Mouse (Mus musculus): Measurements from ENCODE around the gene Gm10392. TPM values are rescaled to one million over a fixed set of nuclear protein-coding genes. Genes with fewer than 3 reads are reported as not detected.

Gm10392 gene
- polyA plus RNA-seq, 1 experiment from 2014 or later, result 0.10 TPM

GRCm38 (mm10) chr11:77494344-77494676, 24.7 kb downstream of the Gm10392 start:
- Histone ChIP-seq H3K4me1 (ENCODE audit: control insufficient read depth, insufficient read depth, low read length) (peaks cover 67% of the 10 kb centered on the region), H3K4me2 (ENCODE audit: low read depth, low read length) (peak overlapping the region; percentile 63), H3K27ac (ENCODE audit: low read length) (peak overlapping the region; percentile 92), H3K9me3 (ENCODE audit: control insufficient read depth, low read length) (no peaks in the 10 kb centered on the region), H3K4me3 (ENCODE audit: low read length) (peak overlapping the region; percentile 98), H3K9ac (ENCODE audit: low read depth, low read length) (peak overlapping the region; percentile 93), H3K36me3 (ENCODE audit: control insufficient read depth, insufficient read depth, low read length) (0 out of 2 replicates have a peak, but pooled peaks cover 1% of the 10 kb centered on the region), H3K27me3 (replicated peaks; ENCODE audit: control insufficient read depth, insufficient read depth, low read length) (no peaks in the 10 kb centered on the region)
- whole genome bisulfite sequencing, result 20% methylated on average over 4 of the region's 4 CpGs
- ATAC-seq, result no peak

GRCm38 (mm10) chr11:77493512-77494343, 25.3 kb downstream of the Gm10392 start, which contains the start of gene Git1:
Gene Git1 (plus strand): TSS chr11:77493562.
- no peaks in the 10 kb centered on the region for H3K27me3 ChIP-seq (replicated peaks; ENCODE audit: control insufficient read depth, insufficient read depth, low read length)
- H3K36me3 ChIP-seq (ENCODE audit: control insufficient read depth, insufficient read depth, low read length), result no peaks in the 10 kb centered on the region
- H3K4me3 ChIP-seq (ENCODE audit: low read length), result peak within 1 kb of the TSS; percentile 98
- ATAC-seq, result 0 out of 2 replicates have a peak, but pooled peaks have one; percentile 2
- 1% methylated on average over 74 of the region's 74 CpGs for WGBS
- peak within 1 kb of the TSS; percentile 93 for H3K9ac ChIP-seq (ENCODE audit: low read depth, low read length)
- no peaks in the 10 kb centered on the region for H3K9me3 ChIP-seq (ENCODE audit: control insufficient read depth, low read length)
- peaks cover 72% of the 10 kb centered on the region for H3K4me1 ChIP-seq (ENCODE audit: control insufficient read depth, insufficient read depth, low read length)
- peak within 1 kb of the TSS; percentile 92 for H3K27ac ChIP-seq (ENCODE audit: low read length)
- H3K4me2 ChIP-seq (ENCODE audit: low read depth, low read length), result peak within 1 kb of the TSS; percentile 93

GRCm38 (mm10) chr11:77492911-77493332, 26.1 kb downstream of the Gm10392 start:
- no peaks in the 10 kb centered on the region for H3K9me3 ChIP-seq (ENCODE audit: control insufficient read depth, low read length)
- no peaks in the 10 kb centered on the region for H3K36me3 ChIP-seq (ENCODE audit: control insufficient read depth, insufficient read depth, low read length)
- H3K4me3 ChIP-seq (ENCODE audit: low read length), result peak overlapping the region; percentile 98
- under 1% methylated on average over 32 of the region's 32 CpGs for WGBS
- H3K4me1 ChIP-seq (ENCODE audit: control insufficient read depth, insufficient read depth, low read length), result peaks cover 67% of the 10 kb centered on the region
- H3K27me3 ChIP-seq (replicated peaks; ENCODE audit: control insufficient read depth, insufficient read depth, low read length), result no peaks in the 10 kb centered on the region
- peak; percentile 78 for ATAC-seq
- peak overlapping the region; percentile 92 for H3K27ac ChIP-seq (ENCODE audit: low read length)
- H3K4me2 ChIP-seq (ENCODE audit: low read depth, low read length), result peak overlapping the region; percentile 93
- peak overlapping the region; percentile 93 for H3K9ac ChIP-seq (ENCODE audit: low read depth, low read length)

- no peak for ATAC-seq
- H3K27me3 ChIP-seq (replicated peaks; ENCODE audit: control insufficient read depth, insufficient read depth, low read length), result no peaks in the 10 kb centered on the region
- peak overlapping the region; percentile 93 for H3K9ac ChIP-seq (ENCODE audit: low read depth, low read length)
- H3K4me3 ChIP-seq (ENCODE audit: low read length), result peak overlapping the region; percentile 98
- no peaks in the 10 kb centered on the region for H3K9me3 ChIP-seq (ENCODE audit: control insufficient read depth, low read length)
- no peaks in the 10 kb centered on the region for H3K36me3 ChIP-seq (ENCODE audit: control insufficient read depth, insufficient read depth, low read length)
- H3K4me1 ChIP-seq (ENCODE audit: control insufficient read depth, insufficient read depth, low read length), result peaks cover 67% of the 10 kb centered on the region
- peak overlapping the region; percentile 93 for H3K4me2 ChIP-seq (ENCODE audit: low read depth, low read length)
- under 1% methylated on average over 14 of the region's 18 CpGs for WGBS
- peak overlapping the region; percentile 92 for H3K27ac ChIP-seq (ENCODE audit: low read length)
These were observed 26.6 kb downstream of the Gm10392 start for GRCm38 (mm10) chr11:77492311-77492871.

- ATAC-seq, result peak; percentile 50
- H3K9ac ChIP-seq (ENCODE audit: low read depth, low read length), result peak overlapping the region; percentile 93
- WGBS, result under 1% methylated on average over 23 of the region's 23 CpGs
These were observed 27.3 kb downstream of the Gm10392 start for GRCm38 (mm10) chr11:77491502-77492291.

GRCm38 (mm10) chr11:77491123-77491501, 27.9 kb downstream of the Gm10392 start:
- Histone ChIP-seq H3K9me3 (ENCODE audit: control insufficient read depth, low read length) (no peaks in the 10 kb centered on the region), H3K27ac (ENCODE audit: low read length) (peak overlapping the region; percentile 92), H3K4me3 (ENCODE audit: low read length) (peak overlapping the region; percentile 98), H3K27me3 (replicated peaks; ENCODE audit: control insufficient read depth, insufficient read depth, low read length) (no peaks in the 10 kb centered on the region), H3K9ac (ENCODE audit: low read depth, low read length) (peak overlapping the region; percentile 64), H3K4me1 (ENCODE audit: control insufficient read depth, insufficient read depth, low read length) (peaks cover 59% of the 10 kb centered on the region), H3K4me2 (ENCODE audit: low read depth, low read length) (peak overlapping the region; percentile 93), H3K36me3 (ENCODE audit: control insufficient read depth, insufficient read depth, low read length) (no peaks in the 10 kb centered on the region)
- WGBS, result 0% methylated on average over 13 of the region's 13 CpGs
- peak; percentile 60 for ATAC-seq

More at GRCm38 (mm10) chr11:77491502-77492291, 27.3 kb downstream of the Gm10392 start:
- H3K9me3 ChIP-seq (ENCODE audit: control insufficient read depth, low read length), result no peaks in the 10 kb centered on the region
- peak overlapping the region; percentile 92 for H3K27ac ChIP-seq (ENCODE audit: low read length)
- H3K4me1 ChIP-seq (ENCODE audit: control insufficient read depth, insufficient read depth, low read length), result peaks cover 63% of the 10 kb centered on the region
- H3K4me3 ChIP-seq (ENCODE audit: low read length), result peak overlapping the region; percentile 98
- H3K36me3 ChIP-seq (ENCODE audit: control insufficient read depth, insufficient read depth, low read length), result no peaks in the 10 kb centered on the region
- peak overlapping the region; percentile 93 for H3K4me2 ChIP-seq (ENCODE audit: low read depth, low read length)
- H3K27me3 ChIP-seq (replicated peaks; ENCODE audit: control insufficient read depth, insufficient read depth, low read length), result no peaks in the 10 kb centered on the region

- WGBS, result 70% methylated on average over 6 of the region's 6 CpGs
- Histone ChIP-seq H3K36me3 (ENCODE audit: control insufficient read depth, insufficient read depth, low read length) (no peaks in the 10 kb centered on the region), H3K27ac (ENCODE audit: low read length) (peak overlapping the region; percentile 92), H3K27me3 (replicated peaks; ENCODE audit: control insufficient read depth, insufficient read depth, low read length) (no peaks in the 10 kb centered on the region), H3K4me3 (ENCODE audit: low read length) (no peak overlapping the region), H3K4me2 (ENCODE audit: low read depth, low read length) (no peak overlapping the region; the same call in 1 of the 2 replicates), H3K9ac (ENCODE audit: low read depth, low read length) (peak overlapping the region; percentile 37; the same call in 1 of the 2 replicates), H3K4me1 (ENCODE audit: control insufficient read depth, insufficient read depth, low read length) (peaks cover 58% of the 10 kb centered on the region), H3K9me3 (ENCODE audit: control insufficient read depth, low read length) (no peaks in the 10 kb centered on the region)
- no peak for ATAC-seq
These were observed 28.5 kb downstream of the Gm10392 start for GRCm38 (mm10) chr11:77490451-77490850.

GRCm38 (mm10) chr11:77489591-77490235, 29.3 kb downstream of the Gm10392 start, which contains the start of gene Ankrd13b:
Gene Ankrd13b (minus strand): TSS chr11:77489678.
- WGBS, result under 1% methylated on average over 44 of the region's 87 CpGs
- no peaks in the 10 kb centered on the region for H3K9me3 ChIP-seq (ENCODE audit: control insufficient read depth, low read length)
- H3K4me3 ChIP-seq (ENCODE audit: low read length), result peak within 1 kb of the TSS; percentile 86
- peak; percentile 41 for ATAC-seq
- H3K9ac ChIP-seq (ENCODE audit: low read depth, low read length), result peak within 1 kb of the TSS; percentile 85
- peaks cover 52% of the 10 kb centered on the region for H3K4me1 ChIP-seq (ENCODE audit: control insufficient read depth, insufficient read depth, low read length)
- H3K36me3 ChIP-seq (ENCODE audit: control insufficient read depth, insufficient read depth, low read length), result no peaks in the 10 kb centered on the region
- H3K27ac ChIP-seq (ENCODE audit: low read length), result peak within 1 kb of the TSS; percentile 92; the same call in 1 of the 2 replicates
- peak within 1 kb of the TSS; percentile 99 for H3K4me2 ChIP-seq (ENCODE audit: low read depth, low read length)
- no peaks in the 10 kb centered on the region for H3K27me3 ChIP-seq (replicated peaks; ENCODE audit: control insufficient read depth, insufficient read depth, low read length)

All from intestine, embryonic 16.5 days (tissue).